Mouse (Mus musculus) heart, embryonic 11.5 days (tissue): ENCODE measurements around the gene Rin2. TPM values are rescaled to one million over a fixed set of nuclear protein-coding genes. Genes with fewer than 3 reads are reported as not detected.
A peak's percentile ranks its signal among the peaks of the same experiment; 100 is the strongest.

Experiments
- ATAC-seq: fragments of 200-750 bp; cut with Nextera tagmentation; replicated peaks from 2 replicates; pipeline ENCODE4 v1.8.0; 2017; ENCODE audit warnings: moderate library complexity; ENCODE audit not compliant: insufficient number of reproducible peaks, low FRiP score, low TSS enrichment
- H3K27ac ChIP-seq: fragments of 300-500 bp; sonication (generic); 2 replicates; pipeline ENCODE4 v1.5.1; 2014; ENCODE audit warnings: mild to moderate bottlenecking, low read depth, low read length
- H3K27me3 ChIP-seq: fragments of 300-500 bp; sonication (generic); 2 replicates; pipeline ENCODE4 v1.6.1; 2014; ENCODE audit warnings: mild to moderate bottlenecking, low read length, mixed read lengths; ENCODE audit not compliant: control insufficient read depth, insufficient read depth
- H3K36me3 ChIP-seq: fragments of 300-500 bp; sonication (generic); 2 replicates; pipeline ENCODE4 v1.6.1; 2014; ENCODE audit warnings: mild to moderate bottlenecking, low read length, moderate library complexity, mixed read lengths; ENCODE audit not compliant: control insufficient read depth, insufficient read depth
- H3K4me1 ChIP-seq: fragments of 300-500 bp; sonication (generic); 2 replicates; pipeline ENCODE4 v1.6.1; 2014; ENCODE audit warnings: low read length; ENCODE audit not compliant: control insufficient read depth, insufficient read depth
- H3K4me2 ChIP-seq: fragments of 300-500 bp; sonication (generic); 2 replicates; pipeline ENCODE4 v1.6.1; 2014; ENCODE audit warnings: mild to moderate bottlenecking, moderate library complexity
- H3K4me3 ChIP-seq: fragments of 300-500 bp; sonication (generic); 2 replicates; pipeline ENCODE4 v1.5.1; 2014; ENCODE audit warnings: low read depth, low read length
- H3K9ac ChIP-seq: fragments of 300-500 bp; sonication (generic); 2 replicates; pipeline ENCODE4 v1.6.1; 2014; ENCODE audit warnings: mild to moderate bottlenecking, low read depth, low read length, moderate library complexity
- H3K9me3 ChIP-seq: fragments of 300-500 bp; sonication (generic); replicated peaks from 2 replicates; pipeline ENCODE4 v1.6.1; 2016; ENCODE audit warnings: low read length; ENCODE audit not compliant: control insufficient read depth
- WGBS: fragments of 180-500 bp; shearing (Covaris S2); extraction: QIAGEN DNeasy Blood & Tissue Kit; methylation state at CpG from one replicate; pipeline ENCODE4 v1.1.7; 2014; ENCODE audit not compliant: insufficient replicate concordance; 5-methylcytosine and 5-hydroxymethylcytosine counted together
- polyA plus RNA-seq: library from polyadenylated mRNA; unstranded; fragments of >200 nt; fragmentation: Nextera tagmentation; extraction: Ambion mirVana; gene quantifications from 2 replicates; pipeline ENCODE4 v1.2.1, GENCODE M21; 2014

Rin2 gene
- polyA plus RNA-seq, result 16.3 and 21.1 TPM in 2 replicates

DNA sequence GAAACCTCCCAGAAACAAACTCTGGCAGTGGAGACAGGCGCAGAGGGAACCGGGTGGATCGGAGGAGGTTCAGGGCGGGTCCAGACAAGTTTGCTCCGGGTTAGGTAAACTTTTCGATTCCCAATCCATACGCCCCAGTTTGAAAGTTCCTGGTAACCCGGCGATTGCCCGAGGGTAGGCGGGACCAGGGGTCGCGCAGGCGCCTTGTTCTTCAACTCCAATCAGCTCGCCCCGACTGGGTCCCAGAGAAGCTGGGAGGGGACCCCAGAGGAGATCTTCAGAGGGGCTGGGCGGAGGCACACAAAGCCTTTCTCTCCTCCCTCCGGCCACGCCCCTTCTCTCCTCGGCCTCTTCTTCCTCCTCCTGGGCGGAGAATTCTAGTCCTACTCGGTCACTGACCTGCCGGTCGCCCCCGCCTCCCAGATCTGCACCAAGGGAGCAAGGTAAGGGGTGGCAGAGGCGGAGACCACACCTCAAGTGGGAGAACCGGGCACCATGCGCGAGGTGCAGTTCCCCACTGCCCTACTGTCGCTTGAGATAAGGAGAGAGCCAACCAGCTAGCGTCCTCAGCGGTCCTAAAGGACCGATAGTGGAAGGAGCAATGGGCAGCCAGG lies at the start of gene Rin2:
TSS of gene Rin2 (plus strand) at position 74 of the 614 bp plus-strand sequence.
- 0% methylated on average over 32 of the region's 33 CpGs for WGBS
- Histone ChIP-seq H3K27me3 (no peaks in the 10 kb centered on the region), H3K36me3 (no peaks in the 10 kb centered on the region), H3K9me3 (no peaks in the 10 kb centered on the region), H3K4me1 (peaks cover 7% of the 10 kb centered on the region), H3K4me2 (peak within 1 kb of the TSS; percentile 87), H3K4me3 (peak within 1 kb of the TSS; percentile 68), H3K9ac (peak within 1 kb of the TSS; percentile 80), H3K27ac (peak within 1 kb of the TSS; percentile 41; the same call in 1 of the 2 replicates)
- ATAC-seq, result peak; percentile 67

DNA sequence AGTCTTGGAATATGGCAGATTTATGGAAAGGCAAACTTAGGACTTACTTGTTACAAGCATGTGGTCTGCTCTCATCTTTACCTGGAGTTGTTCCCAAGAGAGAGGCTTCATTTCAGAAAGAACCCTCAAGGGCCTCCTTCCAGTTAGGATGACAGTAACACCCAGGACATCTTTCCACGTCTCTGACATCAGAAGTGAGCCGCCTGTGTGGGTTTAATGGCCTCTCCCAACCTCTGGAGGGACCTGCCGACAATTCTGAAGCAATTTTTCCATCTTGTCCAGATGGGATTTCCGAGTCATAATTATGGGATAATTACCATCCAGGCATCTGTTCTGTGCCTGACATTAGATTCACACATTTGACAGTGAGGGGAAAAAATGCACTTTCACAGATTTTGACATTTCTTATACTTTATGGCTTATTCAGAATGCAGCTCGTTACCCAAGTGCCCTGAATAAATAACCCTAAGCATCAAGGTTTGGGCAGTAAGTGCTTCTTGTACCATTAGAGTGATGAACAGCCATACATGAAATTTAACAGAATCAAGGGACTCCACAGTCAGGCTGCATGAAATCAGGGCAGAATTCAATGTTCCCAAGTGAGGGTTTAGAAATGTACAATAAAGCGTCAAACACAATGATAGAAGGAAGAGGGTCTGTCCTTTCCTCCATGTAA lies 43.8 kb upstream of the Rin2 start:
- H3K4me2 ChIP-seq, result no peak overlapping the region
- H3K27me3 ChIP-seq, result no peaks in the 10 kb centered on the region
- no peak overlapping the region for H3K4me3 ChIP-seq
- no peak overlapping the region for H3K27ac ChIP-seq
- H3K4me1 ChIP-seq, result no peaks in the 10 kb centered on the region
- H3K9ac ChIP-seq, result no peak overlapping the region
- H3K36me3 ChIP-seq, result no peaks in the 10 kb centered on the region
- WGBS, result 83% methylated on average over 6 of the region's 6 CpGs
- no peak for ATAC-seq
- no peaks in the 10 kb centered on the region for H3K9me3 ChIP-seq

DNA sequence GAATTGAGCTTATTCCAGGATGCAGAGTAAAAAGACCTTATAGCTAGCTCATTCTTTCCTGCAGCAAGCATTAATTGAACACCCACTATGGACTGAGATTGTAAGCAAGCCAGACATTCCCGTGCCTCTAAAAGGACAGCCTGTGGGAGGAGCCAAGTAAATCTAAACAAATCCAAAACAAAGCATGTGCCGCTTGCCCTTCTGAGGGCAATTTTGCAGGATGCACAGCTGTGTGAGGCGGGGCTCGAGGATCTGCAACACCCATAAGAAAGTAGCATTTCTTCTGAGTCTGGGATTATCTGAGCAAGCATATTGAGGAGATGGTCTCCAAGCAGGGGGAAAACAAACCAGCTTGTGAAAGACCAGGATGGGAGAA lies 43.2 kb upstream of the Rin2 start:
- WGBS, result 63% methylated on average over 4 of the region's 4 CpGs

DNA sequence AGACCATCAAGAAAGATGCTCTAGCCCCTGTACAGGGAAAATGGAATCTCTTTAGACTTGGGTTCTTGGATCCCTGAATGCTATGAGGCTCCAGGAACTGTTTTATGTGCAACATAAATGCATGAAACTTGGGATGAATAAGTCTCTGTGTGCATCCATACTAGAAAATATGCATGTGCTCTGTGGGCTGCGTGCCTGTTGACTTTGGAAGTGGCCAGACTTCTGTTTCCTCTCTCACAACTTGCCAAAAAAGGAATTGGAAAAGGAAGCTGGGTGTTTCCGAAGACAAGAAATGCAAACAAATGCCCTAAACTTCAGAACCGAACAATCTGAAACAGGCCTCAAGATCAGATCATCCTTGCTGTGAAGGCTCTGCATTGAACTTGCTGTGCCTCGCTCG lies 41.2 kb upstream of the Rin2 start:
- Histone ChIP-seq H3K4me1 (no peaks in the 10 kb centered on the region), H3K4me2 (no peak overlapping the region), H3K27ac (no peak overlapping the region), H3K9me3 (no peaks in the 10 kb centered on the region), H3K4me3 (no peak overlapping the region), H3K9ac (no peak overlapping the region), H3K27me3 (no peaks in the 10 kb centered on the region), H3K36me3 (no peaks in the 10 kb centered on the region)
- no peak for ATAC-seq
- 62% methylated on average over 5 of the region's 5 CpGs for WGBS

More for the DNA sequence above, 43.2 kb upstream of the Rin2 start:
- H3K27me3 ChIP-seq, result no peaks in the 10 kb centered on the region
- no peak overlapping the region for H3K4me2 ChIP-seq
- no peaks in the 10 kb centered on the region for H3K36me3 ChIP-seq
- H3K9ac ChIP-seq, result no peak overlapping the region
- no peak overlapping the region for H3K4me3 ChIP-seq
- ATAC-seq, result no peak
- no peaks in the 10 kb centered on the region for H3K4me1 ChIP-seq
- H3K27ac ChIP-seq, result no peak overlapping the region
- no peaks in the 10 kb centered on the region for H3K9me3 ChIP-seq

DNA sequence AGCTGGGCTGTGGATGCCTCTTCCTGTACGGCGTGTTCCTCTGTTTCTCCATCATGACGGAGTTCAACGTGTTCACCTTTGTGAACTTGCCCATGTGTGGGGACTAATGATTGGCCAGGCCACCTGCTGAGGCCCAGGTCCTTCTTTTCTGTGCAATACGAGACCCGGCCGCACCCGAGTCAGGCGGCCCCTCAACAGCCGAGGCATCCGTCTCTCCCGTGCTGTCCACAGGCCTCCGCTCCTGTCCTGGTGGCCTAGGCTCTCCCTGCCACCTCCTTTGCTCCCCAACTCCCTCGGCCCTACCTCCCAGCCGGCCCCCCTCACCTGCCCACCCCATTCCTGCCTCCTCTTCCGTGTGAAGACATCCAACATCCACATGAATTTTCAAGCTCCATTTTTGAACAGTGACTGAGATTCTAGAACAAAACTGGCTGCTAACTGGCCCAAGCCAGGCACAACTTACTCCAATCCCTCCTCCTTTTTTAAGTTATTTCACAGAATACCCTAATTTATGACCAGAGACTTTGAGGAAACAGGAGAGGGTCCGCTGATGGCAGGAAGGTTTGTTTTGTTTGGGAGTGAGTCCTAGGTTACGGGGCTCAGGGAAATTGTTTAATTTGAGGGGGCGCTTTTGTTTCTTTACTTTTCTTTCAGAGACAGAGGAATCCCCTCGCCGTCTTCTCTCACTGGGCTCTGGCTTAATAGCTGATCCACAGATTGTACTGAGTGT lies 34.6 kb upstream of the Rin2 start:
- 77% methylated on average over 21 of the region's 21 CpGs for WGBS
- no peaks in the 10 kb centered on the region for H3K9me3 ChIP-seq

DNA sequence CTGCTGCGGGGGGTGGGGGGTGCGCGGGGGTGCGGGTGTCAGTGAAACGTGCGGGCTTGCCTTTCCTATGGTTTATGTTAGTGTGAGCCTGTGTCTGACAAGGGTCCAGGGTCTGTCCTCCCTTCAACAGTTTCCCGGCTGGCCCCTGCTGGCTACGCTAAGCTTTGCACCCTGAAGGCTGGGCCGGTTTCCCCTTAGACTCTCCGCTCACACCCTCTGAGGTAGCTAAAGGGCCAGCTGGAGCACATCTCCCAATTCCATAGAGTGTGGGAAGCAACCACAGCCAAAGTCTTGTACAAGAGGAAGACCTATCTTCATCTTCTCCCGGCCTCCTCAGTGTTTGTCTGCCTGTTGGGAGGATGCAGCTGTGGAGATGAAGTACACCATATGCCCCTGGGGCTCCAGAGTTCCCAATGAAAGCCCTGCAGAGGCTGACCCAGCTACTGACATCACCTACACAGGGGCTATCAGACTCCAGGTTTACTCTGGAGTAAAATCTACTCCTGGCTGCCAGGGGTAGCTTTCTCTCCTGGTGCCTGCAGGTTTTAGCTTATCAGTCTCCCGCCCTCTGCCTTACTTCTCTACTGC lies 19.5 kb upstream of the Rin2 start:
- no peak overlapping the region for H3K4me2 ChIP-seq
- H3K9me3 ChIP-seq, result no peaks in the 10 kb centered on the region
- H3K4me1 ChIP-seq, result no peaks in the 10 kb centered on the region
- no peak; the same call in 1 of the 2 replicates for ATAC-seq
- no peak overlapping the region for H3K9ac ChIP-seq
- 19% methylated on average over 12 of the region's 12 CpGs for WGBS
- no peak overlapping the region for H3K4me3 ChIP-seq
- no peak overlapping the region for H3K27ac ChIP-seq
- H3K36me3 ChIP-seq, result no peaks in the 10 kb centered on the region
- no peaks in the 10 kb centered on the region for H3K27me3 ChIP-seq

More for the DNA sequence above, 34.6 kb upstream of the Rin2 start:
- no peak for ATAC-seq
- Histone ChIP-seq H3K4me3 (no peak overlapping the region), H3K9ac (no peak overlapping the region), H3K27ac (no peak overlapping the region), H3K36me3 (no peaks in the 10 kb centered on the region), H3K4me1 (no peaks in the 10 kb centered on the region), H3K4me2 (no peak overlapping the region), H3K27me3 (no peaks in the 10 kb centered on the region)

DNA sequence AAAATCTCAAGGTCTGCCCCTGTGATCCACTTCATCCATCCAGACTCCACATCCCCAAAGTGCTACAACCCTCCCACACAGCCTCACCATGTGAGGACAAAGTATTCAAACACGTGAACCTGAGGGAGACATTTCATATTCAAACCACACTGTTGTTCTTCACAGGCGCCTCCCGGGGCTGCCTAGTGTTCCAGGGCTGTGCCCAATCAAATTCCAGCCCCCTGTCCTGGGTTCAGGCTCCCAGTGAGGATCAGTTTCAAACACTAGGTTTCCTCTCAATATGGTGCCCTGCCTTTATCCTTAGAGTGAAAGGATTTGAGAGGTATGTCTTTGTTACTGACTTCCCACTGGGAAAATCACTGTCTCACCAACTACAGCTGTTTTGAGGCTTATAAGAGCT lies 18.9 kb upstream of the Rin2 start:
- H3K9me3 ChIP-seq, result no peaks in the 10 kb centered on the region
- H3K4me3 ChIP-seq, result no peak overlapping the region
- no peaks in the 10 kb centered on the region for H3K36me3 ChIP-seq
- H3K4me2 ChIP-seq, result no peak overlapping the region
- H3K9ac ChIP-seq, result no peak overlapping the region
- H3K27me3 ChIP-seq, result no peaks in the 10 kb centered on the region
- ATAC-seq, result no peak
- no peaks in the 10 kb centered on the region for H3K4me1 ChIP-seq
- WGBS, result 59% methylated on average over 3 of the region's 3 CpGs
- no peak overlapping the region for H3K27ac ChIP-seq

DNA sequence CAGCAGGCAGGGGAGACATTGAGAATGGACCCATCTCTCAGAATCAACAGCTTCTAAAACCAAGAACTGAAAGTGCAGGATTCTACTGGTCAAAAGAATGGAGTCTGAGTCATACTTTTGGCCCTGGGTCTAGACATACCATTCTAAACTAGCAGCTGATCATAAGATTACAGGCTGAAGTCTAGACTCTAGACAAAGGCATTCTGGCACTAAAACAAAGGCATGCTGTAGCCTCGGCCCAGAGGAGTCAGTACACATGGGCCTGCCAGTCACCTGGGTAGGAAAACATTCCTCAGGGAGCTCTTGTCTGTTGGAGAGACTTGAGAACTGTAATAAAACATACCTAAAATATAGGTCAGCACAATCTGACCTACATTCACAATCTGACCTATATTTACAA lies 18.3 kb upstream of the Rin2 start:
- Histone ChIP-seq H3K4me1 (no peaks in the 10 kb centered on the region), H3K4me3 (no peak overlapping the region), H3K9me3 (no peaks in the 10 kb centered on the region), H3K9ac (no peak overlapping the region), H3K4me2 (no peak overlapping the region), H3K27me3 (no peaks in the 10 kb centered on the region), H3K27ac (no peak overlapping the region), H3K36me3 (no peaks in the 10 kb centered on the region)
- no peak for ATAC-seq
- 25% methylated on average over 1 of the region's 1 CpGs for WGBS
